Mouse (Mus musculus): ENCODE data around the gene Ftl1.
A peak's percentile ranks its signal among the peaks of the same experiment; 100 is the strongest.
"Not testable (repeated sequence)": the region's sequence is repeated elsewhere in the genome, so short reads cannot be mapped to it uniquely, and the experiment has no call there.

Gene Ftl1

DNA sequence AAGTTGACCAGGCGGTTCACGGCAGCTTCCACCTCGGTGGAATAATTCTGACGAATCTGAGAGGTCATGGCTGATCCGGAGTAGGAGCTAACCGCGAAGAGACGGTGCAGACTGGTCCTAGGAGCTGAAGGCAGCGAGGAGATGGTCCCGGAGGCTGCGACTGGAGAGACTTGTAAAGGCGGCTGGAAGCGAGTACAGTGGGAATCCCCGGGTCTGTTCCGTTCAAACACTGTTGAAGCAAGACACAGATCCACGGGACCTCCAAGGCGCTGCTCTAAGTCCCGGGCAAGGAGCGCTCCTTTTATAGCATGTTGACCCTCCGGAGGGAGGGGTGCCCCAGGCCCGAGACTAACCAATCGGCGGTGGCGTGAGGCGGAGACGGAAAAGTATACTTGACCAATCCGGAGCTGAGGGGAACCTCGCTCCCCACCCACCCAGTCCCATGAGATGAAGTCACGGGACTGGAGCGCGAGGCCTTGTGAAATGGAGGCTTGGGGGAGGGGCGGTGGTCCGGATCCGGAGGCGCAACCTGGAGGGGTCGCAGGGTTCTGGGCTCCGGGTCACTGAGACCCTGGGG lies at the start of gene Ftl1:
Gene Ftl1 (minus strand): TSS at position 321 of the 577 bp plus-strand sequence.
- DNase-seq = peak; percentile 99

DNA sequence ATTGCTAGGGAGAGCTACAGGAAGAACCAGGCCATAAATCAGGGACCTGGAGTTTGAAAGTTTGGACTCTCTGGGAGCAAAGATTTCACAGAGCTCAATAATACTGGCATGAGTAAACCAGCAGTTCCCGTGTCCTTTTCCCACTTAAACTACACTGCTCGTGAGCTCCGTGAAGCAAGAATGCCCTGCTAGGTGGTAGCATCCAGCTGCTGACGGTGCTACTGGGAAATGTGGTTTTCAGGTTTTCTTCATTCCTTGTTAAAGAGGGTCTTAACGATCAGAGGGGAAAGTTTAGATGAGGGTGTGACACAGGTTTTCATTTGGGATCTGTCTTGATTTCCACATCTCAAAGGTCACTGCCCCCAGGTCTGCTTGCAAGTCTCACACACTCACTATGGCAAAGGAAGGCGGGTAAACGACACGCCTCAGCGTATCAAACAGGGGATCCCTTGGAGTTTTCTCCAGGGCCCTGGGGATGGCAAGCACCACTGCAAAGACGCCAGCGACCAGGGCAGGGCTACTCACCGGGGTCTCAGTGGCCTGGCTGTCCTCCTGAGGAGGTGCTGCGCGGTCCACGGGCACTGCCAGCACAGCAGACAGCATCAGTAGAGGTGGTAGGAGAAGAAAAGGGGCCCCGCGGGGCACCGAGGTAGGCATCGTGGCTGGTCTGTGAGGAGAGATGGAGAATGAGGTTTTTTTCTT lies 49.6 kb upstream of the Ftl1 start:
- DNase-seq = no peak

DNA sequence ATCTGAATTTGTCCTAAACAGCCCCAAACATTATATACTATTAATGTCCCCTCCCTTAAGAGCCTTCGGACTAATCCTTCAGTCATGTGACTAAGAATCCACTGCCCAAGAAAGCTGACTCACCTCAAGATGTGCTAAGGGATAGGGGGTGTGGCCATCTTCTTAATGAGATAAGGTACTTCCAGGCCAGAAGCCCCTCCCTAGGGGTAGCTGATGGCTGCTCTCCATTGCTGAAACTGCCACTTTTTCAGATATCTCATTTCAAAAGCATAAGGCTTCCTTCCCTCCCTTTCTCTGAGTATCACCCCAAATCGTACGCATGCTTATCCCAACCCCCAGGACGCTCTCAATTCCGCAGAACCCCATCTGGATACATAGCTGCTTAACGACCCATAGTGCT lies 48.9 kb upstream of the Ftl1 start:
- DNase-seq = no peak

DNA sequence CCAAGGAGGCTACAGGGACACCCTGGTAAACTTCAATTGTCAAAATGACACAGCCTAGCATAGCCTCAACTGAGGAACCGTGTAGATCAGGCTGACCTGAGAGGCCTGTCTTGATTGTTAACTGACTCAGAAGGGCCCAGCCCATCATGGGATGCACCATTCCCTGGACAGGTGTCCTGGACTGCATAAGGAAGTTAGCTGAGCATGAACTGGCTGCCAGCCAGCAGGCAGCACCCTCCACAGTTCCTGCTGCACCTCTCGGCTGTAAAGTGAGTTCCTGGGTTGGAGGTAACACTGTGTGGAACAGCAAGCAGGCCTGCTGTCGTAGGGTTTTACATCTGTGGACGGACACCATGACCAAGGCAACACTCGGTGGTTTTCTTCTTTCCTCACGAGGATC lies 47.9 kb upstream of the Ftl1 start:
- no peak for DNase-seq

DNA sequence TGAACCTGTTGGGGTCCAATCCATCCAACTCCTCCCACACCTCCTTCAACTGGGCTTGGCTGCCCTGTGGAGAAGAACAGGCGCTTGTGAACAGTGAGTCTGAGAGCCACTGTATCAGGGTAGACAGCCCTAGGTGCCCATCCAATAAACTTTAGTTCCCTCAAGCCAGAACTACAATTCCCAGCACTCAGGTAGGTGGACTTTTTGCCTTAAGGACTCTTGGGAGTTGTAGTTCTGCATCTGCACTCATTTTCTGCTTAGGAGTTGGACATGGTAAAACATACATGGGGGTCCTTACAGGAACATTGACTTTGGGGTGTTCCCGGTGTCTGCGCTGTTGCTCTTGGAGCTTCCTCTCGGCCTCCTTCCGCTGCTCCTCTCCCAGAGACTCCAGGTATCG lies 38.7 kb upstream of the Ftl1 start:
- no peak for DNase-seq

DNA sequence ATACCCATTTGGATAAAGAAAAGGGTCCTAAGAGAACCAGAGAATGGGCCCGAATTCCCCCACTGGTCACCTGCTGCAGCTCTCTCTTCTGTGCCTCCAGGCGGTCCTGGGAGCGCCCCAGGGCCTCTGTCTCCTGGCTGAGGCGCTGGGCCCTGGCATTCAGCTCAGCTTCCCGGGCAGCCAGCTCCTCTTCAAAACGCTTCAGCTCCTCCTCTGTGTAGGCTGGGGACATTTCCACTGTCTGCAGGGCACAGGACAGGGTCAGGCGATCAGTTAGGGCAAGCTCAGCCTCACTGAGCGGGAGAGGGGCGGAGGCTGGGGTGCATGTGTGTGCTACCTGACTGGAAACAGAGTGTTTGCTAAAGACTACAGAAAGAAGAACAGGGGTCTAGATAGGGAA lies 34.9 kb upstream of the Ftl1 start:
- no peak for DNase-seq

DNA sequence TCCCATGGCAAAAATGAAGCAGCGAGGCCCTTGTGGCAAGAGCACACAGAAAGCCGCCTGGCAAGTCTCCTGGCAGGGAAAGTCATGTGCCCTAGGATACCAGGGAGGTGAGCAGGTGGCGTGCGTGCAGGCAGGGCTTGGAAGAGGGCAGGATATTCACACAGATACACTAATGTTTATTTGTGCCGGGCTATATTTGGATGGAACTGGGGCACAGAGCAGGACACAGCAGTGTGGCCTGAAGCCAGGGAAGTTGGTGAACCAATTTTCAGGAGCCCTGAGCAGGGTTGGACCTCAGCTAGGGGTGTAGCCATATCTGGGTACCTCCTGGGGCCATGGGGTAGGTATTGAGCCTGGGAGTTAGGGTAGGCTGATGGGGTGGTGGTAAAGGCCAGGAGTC lies 33.3 kb upstream of the Ftl1 start:
- no peak for DNase-seq

DNA sequence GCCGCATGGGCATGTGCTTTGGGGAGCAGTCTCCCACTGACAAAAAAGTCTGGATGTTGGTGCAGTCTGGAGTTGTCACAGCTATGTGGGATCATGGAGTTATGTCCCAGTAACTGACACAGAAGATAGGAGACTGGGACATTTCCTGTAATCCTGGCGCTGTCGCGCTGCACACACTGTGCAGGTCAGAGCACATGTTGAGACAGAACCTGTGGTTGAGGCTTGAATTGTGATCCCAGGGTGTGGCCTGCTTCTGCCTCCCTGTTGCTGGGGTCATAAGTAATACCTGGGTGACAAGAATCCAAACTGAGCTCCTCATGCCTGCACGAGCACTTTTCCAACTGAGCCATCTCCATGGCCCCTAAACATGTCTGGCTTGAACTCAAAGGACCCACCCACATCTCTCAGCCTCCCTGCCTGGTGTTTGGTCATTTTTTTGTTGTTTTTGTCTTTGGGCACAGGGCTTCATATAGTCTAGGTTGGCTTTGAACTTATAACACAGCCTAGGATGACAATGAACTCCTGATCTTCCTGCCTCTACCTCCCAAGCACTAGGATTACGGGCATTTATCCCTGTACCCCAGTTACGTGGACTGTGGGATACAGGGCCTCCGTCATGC lies 32.7 kb upstream of the Ftl1 start:
- DNase-seq = no peak

DNA sequence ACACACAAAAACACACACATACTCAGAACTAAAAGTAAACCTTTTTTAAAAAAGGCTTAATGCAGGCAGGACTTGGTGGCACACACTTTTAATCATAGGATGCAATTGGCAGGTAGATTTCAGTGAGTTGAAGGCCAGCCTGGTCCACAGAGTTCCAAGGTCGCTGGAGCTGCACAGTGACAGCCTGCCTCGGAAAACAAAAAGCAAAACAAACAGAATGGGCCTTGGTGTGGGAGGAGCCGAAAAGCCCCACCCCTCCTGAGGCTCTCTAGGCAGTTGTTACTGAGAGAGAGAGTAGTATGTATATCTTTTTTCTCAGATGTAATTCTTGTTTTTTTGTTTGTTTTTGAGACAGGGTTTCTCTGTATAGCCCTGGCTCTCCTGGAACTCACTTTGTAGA lies 31.6 kb upstream of the Ftl1 start:
- DNase-seq = no peak

DNA sequence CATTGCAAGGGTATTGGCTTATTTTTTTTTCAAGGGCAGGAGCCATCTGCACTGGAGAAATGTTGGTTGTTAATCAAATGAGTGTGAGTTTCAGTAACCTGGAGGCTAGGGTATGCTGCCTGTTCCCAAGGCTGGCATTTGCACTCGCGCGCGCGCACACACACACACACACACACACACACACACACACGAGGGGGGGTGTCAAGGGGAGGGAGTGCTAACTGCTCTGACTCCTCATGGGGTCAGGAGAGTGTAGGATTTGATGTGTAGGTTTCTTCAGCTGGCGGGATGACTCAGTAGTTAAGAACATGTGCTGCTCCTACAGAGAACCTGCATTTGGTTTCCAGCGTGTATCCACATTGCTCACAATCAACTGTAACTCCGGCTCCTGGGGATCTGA lies 31.1 kb upstream of the Ftl1 start:
- DNase-seq = no peak

DNA sequence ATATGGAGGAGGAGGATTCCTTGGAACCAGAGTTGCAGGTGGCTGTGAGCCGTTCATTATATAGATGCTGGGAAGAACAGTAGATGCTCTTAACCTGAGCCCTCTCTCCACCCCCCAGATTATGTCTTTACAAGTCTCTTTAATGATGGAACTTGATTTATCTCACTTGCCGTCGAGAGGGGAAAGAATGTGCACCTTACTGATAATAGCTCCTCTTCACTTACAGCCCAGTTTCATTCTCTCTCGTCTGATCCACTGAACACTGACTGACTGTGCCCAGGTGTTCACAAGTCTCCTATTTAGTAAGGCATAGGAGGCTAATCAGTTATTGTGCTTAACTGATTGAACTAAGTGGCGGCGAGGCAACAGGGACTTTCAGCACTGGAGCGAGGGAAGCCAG lies 29.9 kb upstream of the Ftl1 start:
- no peak for DNase-seq

DNA sequence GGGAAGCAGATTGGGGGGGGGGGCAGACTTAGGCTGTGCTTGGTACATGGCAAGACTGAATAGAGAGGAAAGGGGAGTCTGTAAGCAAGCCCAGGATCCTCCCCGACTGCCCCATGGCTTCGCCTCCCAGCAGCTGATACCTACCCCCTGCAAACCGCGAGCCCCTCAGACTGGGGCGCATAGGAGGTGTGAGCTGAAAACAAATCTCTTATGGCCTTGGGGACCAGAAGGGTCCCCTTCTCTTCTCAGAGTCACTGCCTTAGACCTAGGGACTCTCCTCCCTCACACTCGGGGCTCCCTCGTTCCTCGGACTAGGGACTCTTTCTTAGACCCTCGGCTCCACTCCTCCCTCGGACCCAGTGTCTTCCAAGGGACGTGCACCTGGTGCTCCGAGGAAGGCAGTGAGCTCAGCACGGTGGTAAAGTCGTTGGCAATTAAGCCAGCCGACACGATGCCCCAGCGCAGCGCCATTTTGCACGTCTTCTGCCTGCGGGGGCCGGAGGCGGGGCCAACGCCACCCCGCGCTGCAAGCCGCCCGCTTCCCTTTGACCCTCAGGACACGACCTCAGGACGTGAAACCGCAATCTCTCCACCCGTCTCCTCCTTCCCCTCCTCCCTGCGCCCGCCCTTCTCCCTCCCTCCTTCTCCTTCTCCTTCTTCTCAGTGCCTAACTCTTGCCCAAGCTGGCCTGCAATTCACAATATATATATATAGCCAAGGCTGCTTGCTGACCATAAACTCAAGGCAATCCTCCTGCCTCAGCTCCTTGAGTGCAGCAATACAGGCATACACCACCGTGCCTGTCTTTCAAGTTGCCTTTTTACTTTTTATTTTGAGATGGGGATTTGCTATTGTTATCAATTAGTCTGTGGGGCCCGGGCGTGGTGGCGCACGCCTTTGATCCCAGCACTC lies 28.9 kb upstream of the Ftl1 start, which contains the start of gene Dhdh:
Gene Dhdh (minus strand): TSS at position 513 of the 912 bp plus-strand sequence.
- DNase-seq = peak; percentile 56

DNA sequence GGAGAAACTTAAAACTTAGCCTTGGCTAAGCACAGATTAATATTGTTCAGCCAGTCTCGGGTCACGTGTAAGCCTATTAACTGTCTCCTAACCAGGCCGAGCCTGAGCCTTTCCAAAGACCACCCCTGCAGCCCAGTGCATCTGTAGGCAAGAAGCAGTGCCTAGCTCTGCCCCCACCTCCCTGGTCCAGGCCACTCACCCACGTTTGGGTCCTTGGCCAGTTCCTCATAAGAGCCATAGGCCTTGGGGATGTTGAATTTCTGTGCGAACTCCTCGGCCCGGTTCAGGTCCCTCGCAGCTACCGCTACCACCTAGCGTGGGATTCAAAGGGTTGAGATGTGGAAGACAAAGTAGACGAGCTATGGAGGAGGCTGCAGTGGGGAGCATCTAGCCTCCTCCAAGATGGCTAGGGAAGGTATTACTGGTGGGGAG lies 28.2 kb upstream of the Ftl1 start:
- no peak for DNase-seq

DNA sequence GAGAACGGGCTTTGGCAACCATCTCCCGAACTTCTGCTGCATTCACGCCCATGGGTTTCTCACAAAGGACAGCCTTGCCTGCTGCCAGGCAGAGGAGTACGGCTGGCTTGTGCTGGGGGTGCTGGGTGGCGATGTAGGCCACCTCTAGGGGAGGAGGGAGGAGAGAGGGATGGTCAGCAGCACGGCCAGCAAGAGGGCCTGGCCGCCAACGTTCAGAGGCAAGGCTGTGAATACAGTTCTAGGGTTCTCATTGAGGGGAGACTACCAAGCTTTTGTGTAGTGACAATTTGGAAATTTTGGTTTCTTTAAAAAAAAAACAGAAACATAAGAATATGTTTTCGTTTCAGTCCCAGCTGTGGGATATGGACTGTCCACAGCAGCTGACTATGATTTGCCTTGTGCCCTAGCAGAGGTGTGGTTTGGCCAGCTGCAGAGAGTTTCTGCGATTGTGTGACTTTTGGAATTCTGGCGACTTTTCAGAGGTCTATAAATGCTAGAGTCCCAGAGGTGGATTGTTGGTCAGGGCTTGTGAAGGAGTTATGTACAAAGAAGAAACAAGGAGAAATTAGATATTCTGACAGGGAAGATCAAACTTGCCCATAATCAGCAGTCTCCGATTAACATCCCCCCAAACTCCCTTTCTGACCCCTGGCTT lies 27.2 kb upstream of the Ftl1 start, which contains the start of gene Gm45808:
Gene Gm45808 (minus strand): TSS at position 51 of the 655 bp plus-strand sequence.
- DNase-seq = no peak

DNA sequence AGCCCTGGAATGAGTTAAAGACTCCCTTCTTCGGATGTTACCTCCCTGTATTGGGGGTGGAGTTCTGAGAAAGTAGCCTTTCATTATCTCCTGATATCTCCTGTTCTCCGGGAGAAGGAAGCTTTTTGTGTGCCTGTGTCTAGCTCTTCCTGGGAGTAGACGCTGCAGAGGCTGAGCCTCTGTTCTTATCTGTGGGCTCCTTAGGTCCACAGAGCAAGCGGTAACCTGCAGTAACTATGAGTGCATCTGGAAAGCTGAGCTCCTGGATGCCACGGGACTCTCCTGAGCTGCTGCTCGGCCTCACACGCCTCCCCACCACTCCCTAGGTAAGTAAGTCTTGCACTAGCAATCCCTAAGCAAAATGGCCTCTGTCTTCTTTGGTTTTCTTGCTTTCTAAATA lies 26.5 kb upstream of the Ftl1 start:
- no peak for DNase-seq

DNA sequence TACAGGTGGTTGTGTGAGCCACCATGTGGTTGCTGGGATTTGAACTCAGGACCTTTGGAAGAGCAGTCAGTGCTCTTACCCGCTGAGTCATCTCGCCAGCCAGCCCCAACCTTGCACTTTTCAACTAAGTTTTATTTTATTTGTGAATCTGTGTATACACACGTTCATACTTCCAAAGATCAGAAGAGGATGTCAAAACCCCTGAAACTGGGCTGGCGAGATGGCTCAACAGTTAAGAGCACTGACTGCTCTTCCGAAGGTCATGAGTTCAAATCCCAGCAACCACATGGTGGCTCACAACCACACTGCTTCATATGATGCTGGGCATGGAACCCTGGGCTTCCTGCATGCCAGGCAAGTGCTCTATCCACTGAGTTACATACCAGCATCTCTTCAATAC lies 25.3 kb upstream of the Ftl1 start:
- DNase-seq = not testable (repeated sequence)

DNA sequence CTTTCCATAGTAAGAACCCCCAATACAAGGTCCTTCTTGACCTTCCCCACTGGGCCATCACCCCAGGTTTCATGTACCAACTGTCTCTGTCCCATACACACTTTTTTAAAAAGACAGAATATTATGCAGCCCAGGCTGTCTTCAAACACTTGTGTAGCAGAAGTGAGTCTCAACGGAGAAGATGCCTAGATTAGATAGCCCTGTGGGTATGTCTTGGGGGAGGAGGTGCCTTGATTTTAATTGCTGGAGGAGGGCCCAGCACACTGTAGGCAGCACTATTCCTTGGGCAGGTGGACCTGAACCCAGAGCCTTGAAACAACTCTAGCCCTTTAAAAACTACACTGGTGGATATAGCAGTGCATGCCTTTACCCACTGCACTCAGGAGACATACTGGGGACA lies 22.5 kb upstream of the Ftl1 start:
- no peak for DNase-seq

DNA sequence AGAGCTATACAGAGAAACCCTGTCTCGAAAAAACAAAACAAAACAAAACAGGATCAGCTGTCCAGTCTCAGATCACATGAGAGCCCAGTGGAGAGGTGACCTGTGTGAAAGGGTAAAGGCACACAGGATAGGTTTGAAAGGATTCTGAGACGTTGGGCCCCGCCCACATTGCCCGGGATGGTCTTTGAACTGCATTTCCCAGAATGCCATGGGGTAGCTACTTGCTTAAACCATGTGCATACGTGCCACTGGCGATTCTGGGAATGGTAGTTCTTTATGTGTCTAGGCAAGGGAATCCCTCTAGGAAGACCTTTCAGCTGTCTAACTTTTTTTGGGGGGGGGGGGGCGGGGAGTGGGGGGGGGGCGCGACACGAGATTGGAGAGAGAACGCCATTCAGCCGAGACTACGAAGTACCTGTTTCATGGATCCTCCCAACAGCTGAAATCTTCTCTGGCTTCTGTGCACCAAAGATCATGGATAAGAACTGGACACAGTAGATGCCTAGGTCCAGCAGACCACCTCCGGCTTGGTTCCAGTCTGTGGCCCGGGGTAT lies 21.8 kb upstream of the Ftl1 start, which contains the start of gene Tulp2:
Gene Tulp2 (plus strand): TSS at position 504 of the 554 bp plus-strand sequence.
- DNase-seq = peak; percentile 74

DNA sequence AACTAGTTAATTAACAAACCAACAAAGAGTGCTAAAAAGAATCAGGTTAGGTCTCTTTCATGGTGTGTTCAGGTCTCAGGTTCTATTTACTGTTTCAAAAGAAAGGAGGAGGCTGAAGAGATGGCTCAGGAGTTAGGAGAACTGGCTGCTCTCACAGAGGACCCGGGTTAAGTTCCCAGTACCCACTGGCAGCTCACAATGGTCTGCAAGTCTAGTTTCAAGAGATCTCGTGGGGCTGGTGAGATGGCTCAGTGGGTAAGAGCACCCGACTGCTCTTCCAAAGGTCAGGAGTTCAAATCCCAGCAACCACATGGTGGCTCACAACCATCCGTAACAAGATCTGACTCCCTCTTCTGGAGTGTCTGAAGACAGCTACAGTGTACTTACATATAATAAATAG lies 20.6 kb upstream of the Ftl1 start:
- not testable (repeated sequence) for DNase-seq

DNA sequence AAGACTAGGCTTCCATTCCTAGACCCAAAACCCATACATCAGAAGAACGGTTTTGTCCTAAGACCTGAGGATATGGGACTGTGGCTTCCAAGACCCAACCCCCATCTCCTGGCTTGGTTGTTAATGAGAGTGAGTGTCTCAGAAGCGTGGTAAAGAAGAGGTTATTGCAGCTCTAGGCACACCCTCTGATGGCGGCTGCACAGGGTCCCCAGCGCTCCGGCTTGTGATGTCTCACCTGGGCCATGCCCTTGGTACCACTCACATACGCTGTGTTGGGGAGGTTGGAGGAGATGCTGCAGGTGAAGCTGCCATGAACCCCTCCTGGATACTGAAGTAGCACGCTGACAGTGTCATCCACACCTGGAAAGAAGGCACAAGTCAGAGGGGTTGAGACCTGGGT lies 19.1 kb upstream of the Ftl1 start:
- no peak for DNase-seq

DNA sequence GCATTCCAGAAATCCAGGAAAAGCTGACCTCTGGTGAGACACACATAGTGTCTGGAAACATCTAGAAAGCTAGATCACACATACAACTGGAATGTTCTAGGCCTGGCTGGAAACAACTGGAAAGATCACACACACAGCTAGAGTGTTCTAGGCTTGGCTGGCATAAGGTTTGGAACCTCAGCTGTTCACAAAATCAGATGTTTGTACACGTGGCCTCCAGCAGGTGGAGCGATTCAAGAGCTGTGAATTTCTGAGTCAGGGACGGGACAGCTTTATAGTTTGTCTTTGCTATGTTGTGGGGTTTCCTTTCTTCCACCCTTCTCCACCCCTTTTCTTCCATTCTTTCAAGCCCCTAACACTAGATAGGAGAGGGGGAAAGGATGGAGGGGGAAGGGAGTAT lies 17.3 kb upstream of the Ftl1 start:
- no peak for DNase-seq

DNA sequence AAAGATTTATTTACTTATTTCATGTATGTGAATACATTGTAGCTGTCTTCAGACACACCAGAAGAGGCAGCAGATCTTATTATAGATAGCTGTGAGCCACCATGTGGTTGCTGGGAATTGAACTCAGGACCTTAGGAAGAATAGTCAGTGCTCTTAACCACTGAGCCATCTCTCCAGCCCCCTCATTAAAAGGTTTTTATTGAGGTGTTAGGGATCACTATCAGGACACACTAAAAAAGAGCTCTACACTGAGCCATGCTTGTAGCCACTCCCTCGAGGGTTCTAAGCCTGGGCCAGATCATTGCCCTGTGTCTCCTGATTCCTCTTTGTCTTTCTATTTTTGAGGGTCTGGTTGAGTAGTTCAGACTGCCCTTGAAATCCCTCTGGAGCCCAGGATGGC lies 16.8 kb upstream of the Ftl1 start:
- DNase-seq = no peak
